Mouse (Mus musculus): ENCODE data around the gene Zfp446.

DNA sequence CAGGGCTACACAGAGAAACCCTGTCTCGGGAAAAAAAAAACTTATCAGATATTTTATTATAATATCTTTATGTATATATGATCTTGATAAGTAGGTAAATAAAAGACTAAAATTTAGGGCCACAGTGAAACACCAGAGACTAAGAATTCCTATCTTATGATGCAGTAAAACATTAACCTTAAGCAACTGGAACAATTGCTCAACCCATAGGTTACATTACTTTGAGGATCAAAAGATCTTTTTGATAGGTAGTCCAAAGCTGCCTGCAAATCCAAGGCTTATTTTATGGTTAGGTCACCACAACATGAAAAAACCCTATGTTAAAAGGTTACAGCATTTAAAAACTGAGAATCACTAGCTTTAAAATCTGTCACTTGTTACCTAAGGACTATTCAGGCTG, 23.9 kb downstream of the Zfp446 start:
- no peak for TF ChIP-seq CTCF (IDR thresholded peaks at IDR 0.05; ENCODE audit: control insufficient read depth, insufficient read depth, low read length)
- no peak for TF ChIP-seq POLR2A (IDR thresholded peaks at IDR 0.05; ENCODE audit: borderline replicate concordance, control insufficient read depth, low read depth, low read length)

All from bone marrow, adult 2 months (tissue).